In the genomic region with DNA sequence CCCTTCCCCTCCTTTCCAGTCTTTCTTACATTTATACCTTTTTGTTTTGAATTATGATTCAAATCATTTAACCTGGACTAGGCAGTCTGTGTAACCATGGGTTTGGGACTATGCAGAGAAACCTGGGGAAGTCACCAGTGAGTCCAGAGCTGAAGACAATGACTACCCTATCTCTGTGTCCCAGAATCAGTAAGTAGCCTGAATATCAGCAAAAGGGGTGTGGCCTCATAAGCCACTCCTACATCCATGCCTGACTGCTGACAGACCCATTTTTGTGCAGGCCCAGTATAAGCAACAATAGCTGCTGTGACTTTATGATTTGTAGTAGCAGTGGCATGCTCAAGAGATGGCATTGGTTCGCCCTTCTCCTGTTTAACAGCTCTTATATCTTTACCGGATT, we compare ENCODE assay signal across 1 mouse cellular context.
TF ChIP-seq lines count a peak whose summit lies in the region.

No protein-coding gene starts in this region.

TF ChIP-seq in MEL, 35 proteins besides CTCF, POLR2A, EP300 and RAD21 (continued from another document):
- TF ChIP-seq GATA1 (IDR thresholded peaks at IDR 0.05; ENCODE audit: low read depth, low read length): no peak
TF ChIP-seq in MEL: peak in this region for 0.
